Mouse (Mus musculus) forebrain, embryonic 14.5 days (tissue): ENCODE measurements around the gene H2-K1. TPM values are rescaled to one million over a fixed set of nuclear protein-coding genes. Genes with fewer than 3 reads are reported as not detected.
"Not testable (repeated sequence)": the region's sequence is repeated elsewhere in the genome, so short reads cannot be mapped to it uniquely, and the experiment has no call there.

Experiments
- ATAC-seq: fragments of 200-750 bp; cut with Nextera tagmentation; 2 replicates; pipeline ENCODE4 v1.8.0; 2017; ENCODE audit warnings: mild to moderate bottlenecking, moderate library complexity
- DNase-seq: peaks from one replicate; pipeline ENCODE4 v3.0.0-alpha.2; 2015; ENCODE audit warnings: low spot score
- H3K27ac ChIP-seq: fragments of 300-500 bp; sonication (generic); 2 replicates; pipeline ENCODE4 v1.5.1; 2014; ENCODE audit warnings: low read depth, mild to moderate bottlenecking, control low read depth, low read length, moderate library complexity
- H3K27me3 ChIP-seq: fragments of 300-500 bp; sonication (generic); replicated peaks from 2 replicates; pipeline ENCODE4 v1.6.1; 2014; ENCODE audit warnings: low read length, control low read depth, mixed read lengths; ENCODE audit not compliant: control insufficient read depth, insufficient read depth
- H3K36me3 ChIP-seq: fragments of 300-500 bp; sonication (generic); 2 replicates; pipeline ENCODE4 v1.6.1; 2014; ENCODE audit warnings: low read length, control low read depth; ENCODE audit not compliant: control insufficient read depth, insufficient read depth
- H3K4me1 ChIP-seq: fragments of 300-500 bp; sonication (generic); 2 replicates; pipeline ENCODE4 v1.6.1; 2014; ENCODE audit warnings: antibody characterized with exemption, low read length, control low read depth; ENCODE audit not compliant: control insufficient read depth, insufficient read depth
- H3K4me2 ChIP-seq: fragments of 300-500 bp; sonication (generic); 2 replicates; pipeline ENCODE4 v1.6.1; 2014; ENCODE audit warnings: mild to moderate bottlenecking, control low read depth, low read length
- H3K4me3 ChIP-seq: fragments of 300-500 bp; sonication (generic); 2 replicates; pipeline ENCODE4 v1.5.1; 2014; ENCODE audit warnings: low read depth, low read length, control low read depth
- H3K9ac ChIP-seq: fragments of 300-500 bp; sonication (generic); 2 replicates; pipeline ENCODE4 v1.6.1; 2014; ENCODE audit warnings: mild to moderate bottlenecking, low read length, control low read depth, moderate library complexity
- H3K9me3 ChIP-seq: fragments of 300-500 bp; sonication (generic); replicated peaks from 2 replicates; pipeline ENCODE4 v1.6.1; 2016; ENCODE audit warnings: low read length, control low read depth, mixed read lengths; ENCODE audit not compliant: control insufficient read depth
- WGBS: fragments of 180-500 bp; shearing (Covaris S2); extraction: QIAGEN DNeasy Blood & Tissue Kit; methylation state at CpG from one replicate; pipeline ENCODE4 v1.1.7; 2014; 5-methylcytosine and 5-hydroxymethylcytosine counted together
- polyA plus RNA-seq: library from polyadenylated mRNA; unstranded; fragments of >200 nt; fragmentation: Nextera tagmentation; extraction: Ambion mirVana; gene quantifications from 2 replicates; pipeline ENCODE4 v1.2.1, GENCODE M21; 2014

Gene H2-K1
- polyA plus RNA-seq, 1 experiment from 2014 or later = 14.2 TPM

DNA sequence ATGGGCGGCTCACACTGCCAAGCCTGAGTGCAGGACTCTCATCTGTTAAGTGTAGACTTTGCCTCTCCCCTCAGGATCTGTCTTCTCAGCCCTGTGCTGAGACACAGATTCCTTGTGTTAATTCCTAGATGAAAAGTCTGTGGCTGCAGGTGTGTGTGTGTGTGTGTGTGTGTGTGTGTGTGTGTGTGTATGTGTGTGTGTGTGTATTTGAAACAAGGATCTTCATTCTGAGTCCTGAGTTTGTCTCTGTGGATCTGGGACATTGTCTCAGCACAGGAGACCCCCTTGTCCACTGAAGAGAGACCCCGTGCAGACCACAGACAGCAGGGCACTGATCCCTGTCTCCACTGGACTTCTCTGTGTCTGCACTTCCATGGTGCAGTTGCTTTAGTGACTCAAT, 649 bp upstream of the H2-K1 start:
- H3K4me3 ChIP-seq, H3K36me3 ChIP-seq, H3K4me1 ChIP-seq, ATAC-seq, H3K4me2 ChIP-seq, H3K27ac ChIP-seq, H3K9me3 ChIP-seq, DNase-seq, H3K9ac ChIP-seq: not testable (repeated sequence)
- 0 out of 2 replicates have a peak, but pooled peaks cover 11% of the 10 kb centered on the region for H3K27me3 ChIP-seq
- WGBS = 47% methylated on average over 2 of the region's 2 CpGs

DNA sequence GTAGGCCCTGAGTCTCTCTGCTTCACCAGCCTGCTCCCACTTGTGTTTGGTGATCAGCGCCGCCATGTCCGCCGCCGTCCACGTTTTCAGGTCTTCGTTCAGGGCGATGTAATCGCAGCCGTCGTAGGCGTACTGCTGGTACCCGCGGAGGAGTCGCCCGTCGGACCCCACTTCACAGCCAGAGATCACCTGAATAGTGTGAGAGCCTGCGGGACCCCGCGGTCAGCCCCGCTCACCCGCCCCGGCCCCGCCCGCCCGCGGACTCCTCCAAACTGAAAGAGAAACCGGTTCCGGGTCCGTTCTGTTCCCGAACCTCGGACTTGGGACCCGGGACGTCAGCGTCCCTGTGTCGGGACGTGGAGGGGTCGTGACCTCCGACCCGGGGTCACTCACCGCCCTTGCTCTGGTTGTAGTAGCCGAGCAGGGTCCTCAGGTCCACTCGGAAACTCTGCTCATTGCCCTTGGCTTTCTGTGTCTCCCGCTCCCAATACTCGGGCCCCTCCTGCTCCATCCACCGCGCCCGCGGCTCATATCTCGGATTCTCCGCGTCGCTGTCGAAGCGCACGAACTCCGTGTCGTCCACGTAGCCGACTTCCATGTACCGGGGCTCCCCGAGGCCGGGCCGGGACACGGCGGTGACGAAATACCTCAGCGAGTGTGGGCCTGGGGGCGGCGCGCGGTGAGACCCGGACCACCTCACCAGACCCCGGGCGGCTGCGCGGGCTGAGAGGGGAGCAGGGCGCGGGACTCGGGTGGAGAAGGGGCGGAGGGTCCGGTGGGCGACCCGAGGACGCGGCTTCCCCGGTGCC, 602 bp downstream of the H2-K1 start:
- DNase-seq = no peak
- 2% methylated on average over 86 of the region's 87 CpGs for WGBS
- no peak for ATAC-seq
- no peak overlapping the region for H3K27ac ChIP-seq
- no peaks in the 10 kb centered on the region for H3K9me3 ChIP-seq
- no peaks in the 10 kb centered on the region for H3K36me3 ChIP-seq
- 0 out of 2 replicates have a peak, but pooled peaks cover 11% of the 10 kb centered on the region for H3K27me3 ChIP-seq
- H3K4me3 ChIP-seq = peak overlapping the region; percentile 46
- H3K9ac ChIP-seq = peak overlapping the region; percentile 59
- H3K4me2 ChIP-seq = peak overlapping the region; percentile 91
- peaks cover 6% of the 10 kb centered on the region; the same call in 1 of the 2 replicates for H3K4me1 ChIP-seq

DNA sequence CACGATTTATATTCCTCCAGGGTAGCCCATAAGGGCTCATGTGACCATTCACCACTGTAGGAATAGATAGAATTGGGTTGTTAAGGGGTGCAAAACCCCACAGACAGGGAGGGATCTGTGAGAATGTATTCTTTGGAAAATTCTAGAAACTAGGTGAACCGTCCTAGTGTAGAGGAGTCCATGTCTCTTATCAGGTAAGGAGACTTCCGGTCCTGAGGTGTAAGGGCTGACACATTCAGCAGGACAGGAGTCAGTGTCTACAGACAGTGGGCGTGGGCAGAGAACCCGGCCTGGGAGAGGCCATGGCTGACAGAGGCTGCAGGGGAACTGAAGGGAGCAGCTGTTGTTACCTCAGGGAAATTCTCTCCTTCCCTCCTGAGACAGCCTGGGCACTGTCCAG, 1.4 kb downstream of the H2-K1 start:
- H3K4me1 ChIP-seq, H3K9ac ChIP-seq, DNase-seq, H3K36me3 ChIP-seq, H3K9me3 ChIP-seq, H3K4me2 ChIP-seq, H3K27ac ChIP-seq, H3K4me3 ChIP-seq, ATAC-seq: not testable (repeated sequence)
- H3K27me3 ChIP-seq = 0 out of 2 replicates have a peak, but pooled peaks cover 11% of the 10 kb centered on the region
- 74% methylated on average over 5 of the region's 5 CpGs for WGBS

DNA sequence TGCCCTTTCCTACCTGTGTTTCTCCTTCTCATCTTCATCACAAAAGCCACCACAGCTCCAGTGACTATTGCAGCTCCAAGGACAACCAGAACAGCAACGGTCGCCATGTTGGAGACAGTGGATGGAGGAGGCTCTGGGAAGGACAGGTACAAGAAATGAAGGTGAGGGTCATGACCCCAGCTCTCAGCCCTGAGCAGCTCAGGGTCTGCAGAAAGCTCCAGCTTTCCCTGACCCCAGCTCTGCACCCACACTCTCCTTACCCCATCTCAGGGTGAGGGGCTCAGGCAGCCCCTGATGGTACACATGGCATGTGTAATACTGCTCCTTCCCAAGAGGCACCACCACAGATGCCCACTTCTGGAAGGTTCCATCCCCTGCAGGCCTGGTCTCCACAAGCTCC, 3.1 kb downstream of the H2-K1 start:
- not testable (repeated sequence) for H3K4me1 ChIP-seq, DNase-seq, ATAC-seq, H3K4me3 ChIP-seq, H3K9ac ChIP-seq, H3K36me3 ChIP-seq, H3K27ac ChIP-seq, H3K4me2 ChIP-seq, H3K9me3 ChIP-seq
- 85% methylated on average over 2 of the region's 2 CpGs for WGBS
- H3K27me3 ChIP-seq = 0 out of 2 replicates have a peak, but pooled peaks cover 11% of the 10 kb centered on the region

DNA sequence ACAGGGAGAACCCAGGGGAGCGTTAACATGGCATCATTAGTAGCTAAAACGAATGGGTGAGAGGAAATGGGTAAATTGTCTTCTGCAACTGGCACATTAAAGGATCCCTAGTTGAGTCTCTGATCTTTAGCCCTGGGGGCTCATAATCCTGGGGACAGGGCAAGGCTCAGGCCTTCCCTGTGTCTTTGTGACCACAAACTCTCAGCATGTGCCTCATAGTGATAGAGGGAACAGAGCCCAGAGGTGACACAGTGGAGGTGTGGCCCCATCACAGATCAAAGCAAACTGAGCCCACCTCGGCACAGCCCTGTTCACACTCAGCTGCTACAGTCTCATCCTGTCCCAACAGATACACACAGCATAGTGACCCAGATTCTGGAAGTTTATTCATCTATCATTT, 4.5 kb downstream of the H2-K1 start:
- Histone ChIP-seq H3K27ac (no peak overlapping the region), H3K36me3 (no peaks in the 10 kb centered on the region), H3K4me2 (no peak overlapping the region), H3K4me1 (peaks cover 6% of the 10 kb centered on the region; the same call in 1 of the 2 replicates), H3K27me3 (0 out of 2 replicates have a peak, but pooled peaks cover 11% of the 10 kb centered on the region), H3K4me3 (no peak overlapping the region), H3K9me3 (no peaks in the 10 kb centered on the region), H3K9ac (no peak overlapping the region)
- WGBS = 73% methylated on average over 3 of the region's 3 CpGs
- ATAC-seq (no peak), DNase-seq (no peak)

DNA sequence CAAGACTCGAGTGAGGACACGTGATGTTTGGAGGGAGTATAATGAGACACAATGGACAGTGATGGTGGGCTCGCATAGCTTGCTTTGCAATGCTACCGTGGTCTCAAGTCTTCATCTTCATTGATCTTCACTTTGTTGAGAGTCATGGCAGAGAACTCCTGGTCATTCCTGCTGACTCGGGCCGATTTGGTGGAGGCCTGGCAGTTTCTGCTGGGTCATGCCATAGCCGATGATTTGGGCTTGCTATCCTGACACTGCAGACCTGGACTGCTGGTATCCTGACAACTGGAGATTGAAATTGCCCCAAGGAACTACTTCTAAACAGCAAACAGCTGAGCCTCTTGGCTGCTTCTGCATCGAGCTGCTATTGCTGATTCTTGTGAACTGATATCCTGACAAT, 5.2 kb downstream of the H2-K1 start:
- ATAC-seq (no peak), DNase-seq (no peak)
- Histone ChIP-seq H3K36me3 (no peaks in the 10 kb centered on the region), H3K4me3 (no peak overlapping the region), H3K27me3 (0 out of 2 replicates have a peak, but pooled peaks cover 5% of the 10 kb centered on the region), H3K9ac (no peak overlapping the region), H3K27ac (no peak overlapping the region), H3K4me1 (peaks cover 3% of the 10 kb centered on the region; the same call in 1 of the 2 replicates), H3K4me2 (no peak overlapping the region), H3K9me3 (no peaks in the 10 kb centered on the region)
- 94% methylated on average over 8 of the region's 8 CpGs for WGBS

DNA sequence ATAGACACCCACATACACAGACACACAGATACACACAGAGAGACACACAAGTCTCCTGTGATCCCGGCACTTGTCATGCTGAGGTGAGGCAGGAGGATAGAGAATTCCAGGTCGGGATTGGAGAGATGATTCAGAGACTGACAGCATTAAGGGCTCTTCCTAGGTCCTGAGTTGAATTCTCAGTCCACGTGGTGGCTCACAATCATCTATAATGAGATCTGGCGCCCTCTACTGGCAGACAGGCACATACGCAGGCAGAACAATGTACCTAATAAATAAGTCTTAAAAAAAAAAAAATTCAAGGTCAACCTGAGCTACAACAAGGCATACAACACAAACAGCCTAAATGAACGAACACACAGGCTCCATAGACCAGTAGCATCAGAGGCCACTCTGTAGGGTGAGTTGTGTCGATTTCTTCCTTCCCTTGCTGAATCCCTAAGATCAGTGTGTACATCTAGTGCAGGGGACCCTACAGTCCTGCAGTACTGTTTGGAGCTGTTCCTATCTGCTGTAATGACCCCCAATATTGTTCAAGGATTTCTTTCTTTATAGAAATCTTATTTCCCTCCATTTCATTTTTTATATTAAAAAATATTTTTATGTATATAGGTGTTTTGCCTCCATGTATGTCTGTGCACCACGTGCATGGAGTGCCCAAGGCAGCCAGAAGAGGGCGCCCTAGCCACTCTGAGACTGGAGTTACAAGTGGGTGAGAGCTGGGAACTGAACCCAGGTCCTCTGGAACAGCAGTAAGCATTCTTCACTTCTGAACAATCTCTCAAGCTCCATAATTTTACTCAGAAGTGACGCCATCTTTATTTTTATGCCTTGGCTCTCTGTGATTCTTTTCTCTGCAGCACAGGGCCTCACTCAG, 8.1 kb downstream of the H2-K1 start:
- H3K4me3 ChIP-seq = no peak overlapping the region
- H3K27ac ChIP-seq = no peak overlapping the region
- ATAC-seq (peak; percentile 58; the same call in 1 of the 2 replicates), DNase-seq (peak; percentile 92)
- no peaks in the 10 kb centered on the region for H3K36me3 ChIP-seq
- H3K4me2 ChIP-seq = no peak overlapping the region
- no peak overlapping the region for H3K9ac ChIP-seq
- H3K9me3 ChIP-seq = no peaks in the 10 kb centered on the region
- WGBS = 34% methylated on average over 10 of the region's 10 CpGs
- no peaks in the 10 kb centered on the region for H3K4me1 ChIP-seq
- no peaks in the 10 kb centered on the region for H3K27me3 ChIP-seq

DNA sequence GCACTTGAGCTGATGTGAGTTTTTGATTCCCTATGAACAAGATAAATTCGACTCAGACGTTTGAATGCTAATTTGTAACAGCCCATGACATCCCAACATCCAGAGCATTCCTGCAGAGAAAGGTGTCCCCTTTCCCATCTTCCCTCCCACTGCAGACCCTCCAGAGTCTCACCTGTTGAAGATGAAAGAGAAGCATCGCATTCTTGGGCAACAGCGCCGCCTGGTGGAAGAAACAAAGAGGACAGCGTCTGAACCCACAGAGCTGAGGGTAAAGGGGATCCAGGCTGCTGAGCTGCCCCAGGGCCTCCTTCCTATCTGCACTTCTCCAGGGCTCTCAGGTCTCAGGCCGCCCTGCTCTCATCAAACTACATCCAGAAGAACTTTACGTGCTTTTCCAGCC, 18.0 kb downstream of the H2-K1 start:
- WGBS = 7% methylated on average over 8 of the region's 8 CpGs
- ATAC-seq, H3K36me3 ChIP-seq, H3K9me3 ChIP-seq, H3K9ac ChIP-seq, H3K27ac ChIP-seq, H3K4me1 ChIP-seq: not testable (repeated sequence)
- H3K27me3 ChIP-seq = peaks cover 26% of the 10 kb centered on the region
- H3K4me2 ChIP-seq = peak overlapping the region; percentile 48
- peak; percentile 68 for DNase-seq
- H3K4me3 ChIP-seq = peak overlapping the region; percentile 42; the same call in 1 of the 2 replicates
